Mouse (Mus musculus) left cerebral cortex, adult 9 months (tissue): ENCODE data around the gene Ecel1.

Source experiments
- DNase-seq, 2 experiments: peaks; one replicate each; pipeline ENCODE4 v3.0.0; 2022; ENCODE audit warnings: low spot score in 2 of 2

The Ecel1 gene

GRCm38 (mm10) chr1:87101411-87101810 is 54.9 kb downstream of the Ecel1 start, which contains the start of gene Alpi:
TSS of gene Alpi (minus strand) at chr1:87101606.
- DNase-seq, result no peak

GRCm38 (mm10) chr1:87098358-87098975 is 57.9 kb downstream of the Ecel1 start:
- peak in 1 of 2 experiments; percentile 9 for DNase-seq
